Mouse (Mus musculus): ENCODE measurements around the gene Ppp1r16b.

DNA sequence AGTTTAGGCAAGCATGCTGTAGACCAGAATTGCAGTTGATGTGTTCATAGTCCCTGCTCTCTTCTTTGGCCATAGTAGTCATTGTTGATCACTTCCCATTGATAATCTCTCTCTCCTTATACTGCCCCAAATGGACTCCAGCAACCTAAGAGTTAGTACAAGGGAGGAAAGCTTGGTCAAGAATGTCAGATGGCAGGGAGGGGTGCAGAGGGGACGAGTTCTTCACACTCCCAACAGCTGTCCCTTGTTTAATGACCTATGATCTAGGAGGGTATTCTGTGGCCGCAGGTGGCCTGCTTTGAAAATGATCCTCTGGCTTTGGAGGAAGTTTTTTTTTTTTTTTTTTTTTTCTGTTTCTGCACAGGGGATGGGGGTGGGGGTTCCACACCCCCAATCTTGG is 21.2 kb downstream of the Ppp1r16b start:
- TF ChIP-seq CTCF (IDR thresholded peaks at IDR 0.05; ENCODE audit: control insufficient read depth, insufficient read depth, insufficient read length): no peak
- TF ChIP-seq MYOG (IDR thresholded peaks at IDR 0.05; ENCODE audit: control insufficient read depth, extremely low read depth, insufficient read length): no peak
- no peak for TF ChIP-seq MAX (IDR thresholded peaks at IDR 0.05)
- TF ChIP-seq CEBPB (IDR thresholded peaks at IDR 0.05; ENCODE audit: low read depth): no peak
- TF ChIP-seq USF1 (IDR thresholded peaks at IDR 0.05; ENCODE audit: low read depth): no peak
- TF ChIP-seq MYOD1 (IDR thresholded peaks at IDR 0.05; ENCODE audit: control insufficient read depth, insufficient read length, low read depth): no peak
- TF ChIP-seq FOSL1 (IDR thresholded peaks at IDR 0.05; ENCODE audit: insufficient read depth, low read length, poor library complexity, severe bottlenecking): no peak

All from C2C12 (cell line).